Comparison of ENCODE assay signal across 28 mouse cellular contexts in genomic region chr8:79149880-79150279, GRCm38 (mm10).
"Had no signal": no experiment of that assay in that cellular context is flagged by ENCODE, and none has a peak within 500 bp of the region (broad histone marks: within the 10 kb centered on the region; RNA-seq: fewer than 3 reads in every experiment).

No protein-coding gene starts in this region.

- H3K9ac ChIP-seq: limb, embryonic 12.5 days; limb, embryonic 13.5 days; limb, embryonic 15.5 days; liver, embryonic 12.5 days; liver, embryonic 13.5 days; liver, embryonic 14.5 days; liver, embryonic 15.5 days; liver, postnatal 0 days; lung, embryonic 14.5 days; lung, embryonic 15.5 days; midbrain, embryonic 12.5 days; midbrain, embryonic 13.5 days; midbrain, embryonic 15.5 days had no signal

- H3K9me3 ChIP-seq: limb, embryonic 10.5 days; limb, embryonic 12.5 days; limb, embryonic 13.5 days; limb, embryonic 15.5 days; liver, embryonic 12.5 days; liver, embryonic 13.5 days; liver, embryonic 15.5 days; lung, embryonic 15.5 days; megakaryocyte, embryonic 14.5 days; midbrain, embryonic 10.5 days; midbrain, embryonic 12.5 days; midbrain, embryonic 13.5 days; midbrain, embryonic 15.5 days had no signal

- H3K4me2 ChIP-seq: limb, embryonic 12.5 days; limb, embryonic 13.5 days; limb, embryonic 15.5 days; liver, embryonic 11.5 days; liver, embryonic 12.5 days; liver, embryonic 13.5 days; liver, embryonic 15.5 days; lung, embryonic 14.5 days; lung, embryonic 15.5 days; midbrain, embryonic 11.5 days; midbrain, embryonic 12.5 days; midbrain, embryonic 13.5 days; midbrain, embryonic 15.5 days had no signal

- H3K27ac ChIP-seq: limb, embryonic 10.5 days; limb, embryonic 12.5 days; limb, embryonic 13.5 days; limb, embryonic 15.5 days; liver, embryonic 12.5 days; liver, embryonic 13.5 days; liver, embryonic 14.5 days; liver, embryonic 15.5 days; lung, embryonic 15.5 days; macrophage; midbrain, embryonic 10.5 days; midbrain, embryonic 12.5 days; midbrain, embryonic 13.5 days; midbrain, embryonic 15.5 days had no signal

- DNase-seq: left cerebral cortex, postnatal 4 days; liver; liver, embryonic 13.5 days; liver, postnatal 0 days; lung, adult 2 months; lung, embryonic 14.5 days; lung, postnatal 10 days; lung, postnatal 14 days; lung, postnatal 36 days; lung, postnatal 4 days; midbrain, embryonic 14.5 days had no signal

- H3K4me1 ChIP-seq: limb, embryonic 10.5 days; limb, embryonic 12.5 days; limb, embryonic 15.5 days; liver, embryonic 12.5 days; liver, embryonic 13.5 days; liver, embryonic 15.5 days; lung, embryonic 15.5 days; midbrain, embryonic 10.5 days; midbrain, embryonic 12.5 days; midbrain, embryonic 13.5 days; midbrain, embryonic 15.5 days had no signal

- H3K27me3 ChIP-seq: limb, embryonic 12.5 days; limb, embryonic 13.5 days; limb, embryonic 15.5 days; liver, embryonic 12.5 days; liver, embryonic 13.5 days; liver, embryonic 15.5 days; lung, embryonic 15.5 days; megakaryocyte, embryonic 14.5 days; midbrain, embryonic 12.5 days; midbrain, embryonic 13.5 days; midbrain, embryonic 15.5 days had no signal

- H3K4me3 ChIP-seq: limb, embryonic 10.5 days; limb, embryonic 12.5 days; limb, embryonic 13.5 days; limb, embryonic 15.5 days; liver, embryonic 12.5 days; liver, embryonic 13.5 days; liver, embryonic 15.5 days; lung, embryonic 15.5 days; megakaryocyte, embryonic 14.5 days; midbrain, embryonic 10.5 days; midbrain, embryonic 12.5 days; midbrain, embryonic 13.5 days; midbrain, embryonic 15.5 days; myocyte had no signal

- H3K36me3 ChIP-seq: liver, embryonic 13.5 days; liver, embryonic 15.5 days; midbrain, embryonic 15.5 days had no signal
